In the genomic region with DNA sequence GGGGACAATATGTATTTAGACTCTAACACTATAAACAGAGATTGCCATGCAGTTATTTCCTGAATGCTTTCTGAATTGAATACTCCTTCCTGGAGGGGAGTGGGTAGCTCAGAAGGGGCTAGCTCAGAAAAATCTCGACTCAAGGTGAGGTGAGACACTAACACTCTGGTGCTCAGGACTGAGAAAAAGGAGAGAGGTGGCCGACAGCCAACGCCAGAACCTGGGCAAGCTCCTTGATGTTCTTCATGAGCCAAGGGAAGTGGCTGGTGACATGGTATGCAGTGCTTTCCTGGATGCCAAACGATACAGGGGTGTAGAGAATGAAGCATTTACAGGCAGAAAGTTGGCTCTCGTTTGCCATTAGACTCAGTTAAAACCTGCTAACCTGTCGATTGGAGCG, we compare ENCODE assay signal across 23 mouse cellular contexts. TPM values are rescaled to one million over a fixed set of nuclear protein-coding genes. Genes with fewer than 3 reads are reported as not detected.
"Had no signal": no experiment of that assay in that cellular context is flagged by ENCODE, and none has a peak within 500 bp of the region (broad histone marks: within the 10 kb centered on the region; RNA-seq: fewer than 3 reads in every experiment).

No protein-coding gene starts in this region.

- H3K27ac ChIP-seq: limb, embryonic 10.5 days; limb, embryonic 13.5 days; liver, embryonic 12.5 days; liver, embryonic 15.5 days; lung, embryonic 15.5 days; midbrain, embryonic 10.5 days; midbrain, embryonic 13.5 days had no signal

- H3K4me3 ChIP-seq: limb, embryonic 10.5 days; limb, embryonic 13.5 days; liver, embryonic 12.5 days; liver, embryonic 15.5 days; lung, embryonic 15.5 days; megakaryocyte, embryonic 14.5 days; midbrain, embryonic 10.5 days; midbrain, embryonic 13.5 days; myocyte had no signal

- H3K4me1 ChIP-seq: limb, embryonic 10.5 days; limb, embryonic 13.5 days; liver, embryonic 12.5 days; liver, embryonic 15.5 days; megakaryocyte, embryonic 14.5 days; midbrain, embryonic 10.5 days; midbrain, embryonic 13.5 days had no signal

- ATAC-seq: liver, embryonic 12.5 days; midbrain, embryonic 13.5 days; midbrain, embryonic 16.5 days had no signal

- H3K27me3 ChIP-seq: limb, embryonic 13.5 days; liver, embryonic 12.5 days; liver, embryonic 15.5 days; lung, embryonic 15.5 days; midbrain, embryonic 13.5 days had no signal

- DNase-seq: kidney, postnatal 14 days; kidney, postnatal 4 days; layer of hippocampus, adult 9-11 months; liver; lung, adult 18-20 months; lung, postnatal 10 days; lung, postnatal 36 days; thymus, adult 18-20 months; thymus, postnatal 36 days had no signal

RNA-seq across cellular contexts. Expression of gene Kcnj6, which starts 48.3 kb away (rescaled TPM):
- polyA plus RNA-seq: limb, embryonic 10.5 days; limb, embryonic 13.5 days; liver, embryonic 12.5 days; liver, embryonic 15.5 days; lung, embryonic 15.5 days; myocyte; neural tube, embryonic 11.5 days; small intestine, adult 2 months; spleen, adult 2 months; urinary bladder, adult 2 months had no signal
